8 mouse cellular contexts compared by ENCODE assay signal in genomic region chr10:10184386-10184785, GRCm38 (mm10).
DNase-seq lines count a peak whose midpoint lies in the region; ATAC-seq lines count a peak whose summit lies in the region.
"Had no signal": no experiment of that assay in that cellular context is flagged by ENCODE, and none has a peak within 500 bp of the region (broad histone marks: within the 10 kb centered on the region; RNA-seq: fewer than 3 reads in every experiment).

No protein-coding gene starts in this region.

- peak; percentile 91 for ATAC-seq in megakaryocyte-erythroid progenitor cell, adult 5-6 weeks (replicated peaks; ENCODE audit: low FRiP score, low TSS enrichment, poor library complexity, severe bottlenecking)

- intact Hi-C loops in left cerebral cortex, postnatal 25 days (cut with DNase I) = no loop called here

- DNase-seq in spleen, adult 12 weeks (ENCODE audit: low spot score) = peak; percentile 5
- no peak for DNase-seq in spleen, postnatal 4 days (ENCODE audit: low spot score in 2 of 2)
- peak; percentile 85 for DNase-seq in induced T-regulatory cell, adult 2 months (ENCODE audit: low read depth)
- DNase-seq in retina, postnatal 1 day = no peak
- DNase-seq in left cerebral cortex, postnatal 25 days (ENCODE audit: low spot score in 2 of 2) = no peak
- no peak for DNase-seq in frontal cortex, postnatal 14 days (ENCODE audit: low spot score in 2 of 2)
- DNase-seq: gastrocnemius, postnatal 25 days had no signal

Comparison
In these comparisons a context has a peak if more than half of its experiments do, and no peak if none do; other contexts are left out.
1. DNase-seq: peak in spleen, adult 12 weeks (single experiment) and induced T-regulatory cell, adult 2 months (single experiment); none in spleen, postnatal 4 days (0 of 2), retina, postnatal 1 day (single experiment), left cerebral cortex, postnatal 25 days (0 of 2) and frontal cortex, postnatal 14 days (0 of 2).